Mouse (Mus musculus): ENCODE data around the gene Pold4. TPM values are rescaled to one million over a fixed set of nuclear protein-coding genes. Genes with fewer than 3 reads are reported as not detected.

The Pold4 gene
- polyA plus RNA-seq, 1 experiment from 2014 or later = 35.0 TPM

- WGBS = 59% methylated on average over 14 of the region's 14 CpGs
- H3K27me3 ChIP-seq (replicated peaks) = no peaks in the 10 kb centered on the region
- no peak overlapping the region for H3K4me3 ChIP-seq (replicated peaks)
- no peak overlapping the region for H3K9ac ChIP-seq
- no peak overlapping the region for H3K4me2 ChIP-seq (replicated peaks)
- H3K36me3 ChIP-seq = peaks cover 4% of the 10 kb centered on the region; the same call in 1 of the 2 replicates
- H3K9me3 ChIP-seq = no peaks in the 10 kb centered on the region
- no peak for ATAC-seq
- H3K27ac ChIP-seq = no peak overlapping the region
- 0 out of 2 replicates have a peak, but pooled peaks cover 6% of the 10 kb centered on the region for H3K4me1 ChIP-seq (replicated peaks)
These were observed 32.0 kb downstream of the Pold4 start for GRCm38 (mm10) chr19:4263702-4264101.

GRCm38 (mm10) chr19:4264171-4264780, 32.6 kb downstream of the Pold4 start:
- H3K4me3 ChIP-seq (replicated peaks) = no peak overlapping the region
- WGBS = 91% methylated on average over 6 of the region's 6 CpGs
- no peak overlapping the region for H3K9ac ChIP-seq
- H3K9me3 ChIP-seq = no peaks in the 10 kb centered on the region
- no peak overlapping the region for H3K4me2 ChIP-seq (replicated peaks)
- ATAC-seq = no peak
- peaks cover 4% of the 10 kb centered on the region; the same call in 1 of the 2 replicates for H3K36me3 ChIP-seq
- H3K27me3 ChIP-seq (replicated peaks) = no peaks in the 10 kb centered on the region
- H3K4me1 ChIP-seq (replicated peaks) = 0 out of 2 replicates have a peak, but pooled peaks cover 8% of the 10 kb centered on the region
- no peak overlapping the region for H3K27ac ChIP-seq

GRCm38 (mm10) chr19:4265956-4266355, 34.3 kb downstream of the Pold4 start:
- Histone ChIP-seq H3K4me1 (replicated peaks) (0 out of 2 replicates have a peak, but pooled peaks cover 10% of the 10 kb centered on the region), H3K4me2 (replicated peaks) (no peak overlapping the region), H3K9ac (no peak overlapping the region), H3K27ac (no peak overlapping the region), H3K36me3 (peaks cover 4% of the 10 kb centered on the region; the same call in 1 of the 2 replicates), H3K4me3 (replicated peaks) (no peak overlapping the region), H3K27me3 (replicated peaks) (no peaks in the 10 kb centered on the region), H3K9me3 (no peaks in the 10 kb centered on the region)
- 77% methylated on average over 4 of the region's 4 CpGs for WGBS
- ATAC-seq = no peak

- Histone ChIP-seq H3K4me2 (replicated peaks) (peak within 1 kb of the TSS; percentile 74), H3K9ac (peak within 1 kb of the TSS; percentile 65), H3K36me3 (peaks cover 4% of the 10 kb centered on the region; the same call in 1 of the 2 replicates), H3K27ac (peak within 1 kb of the TSS; percentile 66), H3K4me3 (replicated peaks) (peak within 1 kb of the TSS; percentile 53), H3K9me3 (no peaks in the 10 kb centered on the region), H3K27me3 (replicated peaks) (no peaks in the 10 kb centered on the region), H3K4me1 (replicated peaks) (0 out of 2 replicates have a peak, but pooled peaks cover 5% of the 10 kb centered on the region)
- peak; percentile 98 for ATAC-seq
- 7% methylated on average over 46 of the region's 46 CpGs for WGBS
These were observed 37.1 kb downstream of the Pold4 start, which contains the start of gene Ssh3 for GRCm38 (mm10) chr19:4268566-4269361. Ssh3 (minus strand) TSS chr19:4269180.

GRCm38 (mm10) chr19:4270187-4270586, 38.5 kb downstream of the Pold4 start:
- WGBS = 77% methylated on average over 6 of the region's 6 CpGs
- Histone ChIP-seq H3K27ac (no peak overlapping the region), H3K27me3 (replicated peaks) (no peaks in the 10 kb centered on the region), H3K9me3 (no peaks in the 10 kb centered on the region), H3K36me3 (no peaks in the 10 kb centered on the region; the same call in 1 of the 2 replicates), H3K4me1 (replicated peaks) (0 out of 2 replicates have a peak, but pooled peaks cover 4% of the 10 kb centered on the region), H3K4me2 (replicated peaks) (no peak overlapping the region), H3K4me3 (replicated peaks) (no peak overlapping the region), H3K9ac (no peak overlapping the region)
- ATAC-seq = no peak

GRCm38 (mm10) chr19:4270972-4271371, 39.3 kb downstream of the Pold4 start:
- H3K9me3 ChIP-seq = no peaks in the 10 kb centered on the region
- no peak overlapping the region for H3K4me2 ChIP-seq (replicated peaks)
- H3K4me1 ChIP-seq (replicated peaks) = 0 out of 2 replicates have a peak, but pooled peaks cover 4% of the 10 kb centered on the region
- 94% methylated on average over 11 of the region's 11 CpGs for WGBS
- no peak for ATAC-seq
- no peak overlapping the region for H3K27ac ChIP-seq
- H3K4me3 ChIP-seq (replicated peaks) = no peak overlapping the region
- 0 out of 2 replicates have a peak, but pooled peaks cover 2% of the 10 kb centered on the region for H3K36me3 ChIP-seq
- H3K9ac ChIP-seq = no peak overlapping the region
- no peaks in the 10 kb centered on the region for H3K27me3 ChIP-seq (replicated peaks)

- H3K27me3 ChIP-seq (replicated peaks) = no peaks in the 10 kb centered on the region
- H3K9ac ChIP-seq = no peak overlapping the region
- WGBS = 98% methylated on average over 1 of the region's 1 CpGs
- no peak for ATAC-seq
- no peaks in the 10 kb centered on the region for H3K9me3 ChIP-seq
- H3K4me1 ChIP-seq (replicated peaks) = peaks cover 11% of the 10 kb centered on the region
- H3K4me2 ChIP-seq (replicated peaks) = no peak overlapping the region
- H3K4me3 ChIP-seq (replicated peaks) = no peak overlapping the region
- H3K27ac ChIP-seq = no peak overlapping the region
- H3K36me3 ChIP-seq = 0 out of 2 replicates have a peak, but pooled peaks cover 3% of the 10 kb centered on the region
These were observed 47.8 kb downstream of the Pold4 start for GRCm38 (mm10) chr19:4279487-4279886.

- H3K4me1 ChIP-seq (replicated peaks) = peaks cover 11% of the 10 kb centered on the region
- no peak overlapping the region for H3K4me3 ChIP-seq (replicated peaks)
These were observed 48.7 kb downstream of the Pold4 start for GRCm38 (mm10) chr19:4280425-4280824.

GRCm38 (mm10) chr19:4282898-4283553, 51.3 kb downstream of the Pold4 start, which contains the start of gene Ankrd13d:
Ankrd13d (minus strand) TSS chr19:4283137.
- WGBS = under 1% methylated on average over 50 of the region's 50 CpGs
- 0 out of 2 replicates have a peak within 1 kb of the TSS, but pooled peaks have one; percentile 40 for H3K27ac ChIP-seq
- H3K9ac ChIP-seq = peak within 1 kb of the TSS; percentile 59
- H3K27me3 ChIP-seq (replicated peaks) = no peaks in the 10 kb centered on the region
- H3K36me3 ChIP-seq = peaks cover 27% of the 10 kb centered on the region
- no peaks in the 10 kb centered on the region for H3K9me3 ChIP-seq
- peaks cover 11% of the 10 kb centered on the region for H3K4me1 ChIP-seq (replicated peaks)
- peak; percentile 96 for ATAC-seq
- H3K4me3 ChIP-seq (replicated peaks) = peak within 1 kb of the TSS; percentile 55
- H3K4me2 ChIP-seq (replicated peaks) = peak within 1 kb of the TSS; percentile 88

More at GRCm38 (mm10) chr19:4280425-4280824, 48.7 kb downstream of the Pold4 start:
- H3K27me3 ChIP-seq (replicated peaks) = no peaks in the 10 kb centered on the region
- H3K27ac ChIP-seq = no peak overlapping the region
- peaks cover 4% of the 10 kb centered on the region; the same call in 1 of the 2 replicates for H3K36me3 ChIP-seq
- no peak overlapping the region for H3K4me2 ChIP-seq (replicated peaks)
- 95% methylated on average over 9 of the region's 9 CpGs for WGBS
- H3K9me3 ChIP-seq = no peaks in the 10 kb centered on the region
- no peak for ATAC-seq
- H3K9ac ChIP-seq = no peak overlapping the region

Data from intestine, embryonic 15.5 days (tissue).